Mouse (Mus musculus): ENCODE measurements around the gene Slc38a2. TPM values are rescaled to one million over a fixed set of nuclear protein-coding genes. Genes with fewer than 3 reads are reported as not detected.

Gene Slc38a2
- total RNA-seq (2017) = 136 and 139 TPM in 2 replicates

DNA sequence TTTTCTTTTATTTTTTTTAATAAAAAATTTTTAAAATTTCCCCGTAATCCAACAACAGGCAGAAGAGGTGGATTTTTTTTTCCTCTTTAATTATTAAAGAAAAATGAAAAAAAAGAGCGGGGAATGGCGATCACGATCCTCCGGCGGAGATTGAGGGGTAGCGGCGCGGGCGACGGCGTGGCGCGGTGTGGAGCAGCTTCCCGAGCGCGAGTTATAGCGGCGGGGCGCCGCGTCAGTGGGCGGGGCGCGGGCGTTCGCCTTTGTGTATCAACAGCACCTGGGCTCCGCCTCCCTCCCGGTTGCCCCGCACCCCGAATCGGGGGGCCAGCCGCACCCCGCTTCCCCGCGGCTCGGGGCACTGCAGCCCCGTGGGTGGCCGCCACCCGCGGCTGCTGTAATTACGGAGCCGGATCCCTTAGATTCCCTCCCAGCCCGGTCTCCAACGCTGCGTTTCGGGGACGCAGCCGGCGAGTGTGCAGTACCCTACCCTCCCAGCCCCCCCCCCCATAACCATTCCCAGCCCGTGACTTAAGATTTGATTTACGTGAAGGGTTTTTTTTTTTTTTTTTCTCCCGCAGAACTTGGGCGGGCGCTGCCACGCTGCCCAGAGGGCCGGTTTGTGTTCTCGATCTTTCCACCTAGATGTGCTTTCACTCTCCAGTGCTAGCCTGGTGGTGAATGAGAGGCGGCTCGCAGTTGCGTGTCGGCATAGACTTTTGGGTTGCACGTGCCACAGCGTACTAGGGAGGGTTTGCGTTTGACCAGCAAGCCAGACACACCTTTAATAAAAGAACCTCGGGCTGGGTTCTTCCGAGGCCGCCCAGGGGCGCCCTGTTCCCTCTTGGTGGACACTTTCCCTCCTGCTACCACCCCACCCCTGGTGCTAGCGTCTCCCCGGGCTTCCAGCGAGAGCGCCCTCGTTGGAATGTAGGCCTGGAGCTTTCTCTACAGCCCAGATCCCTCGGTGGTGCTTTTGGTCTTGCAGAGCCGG, at the start of gene Slc38a2:
TSS of gene Slc38a2 (minus strand) at position 210 of the 991 bp plus-strand sequence.
- ATAC-seq (ENCODE audit: extremely low read depth, insufficient number of reproducible peaks, low FRiP score, poor library complexity, severe bottlenecking) = peak; percentile 61

DNA sequence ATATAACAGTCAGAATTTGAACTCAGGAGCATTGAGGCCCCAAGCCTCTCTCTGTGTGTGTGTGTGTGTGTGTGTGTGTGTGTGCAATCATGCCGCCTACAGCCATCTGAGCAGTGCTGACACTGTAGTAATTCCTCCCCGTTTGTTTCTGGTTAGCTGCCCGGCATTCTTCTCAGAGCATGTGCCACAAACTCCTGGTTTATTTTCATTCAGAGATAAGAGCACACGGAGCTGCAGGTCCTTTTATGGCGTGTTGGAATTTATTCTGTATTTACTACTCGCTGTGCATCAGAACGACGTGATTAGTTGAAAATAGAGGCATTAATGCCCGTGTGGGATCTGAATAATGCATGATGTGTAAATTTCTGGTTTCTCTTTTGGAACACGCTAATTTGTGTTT, 49.6 kb upstream of the Slc38a2 start:
- ATAC-seq (ENCODE audit: extremely low read depth, insufficient number of reproducible peaks, low FRiP score, poor library complexity, severe bottlenecking) = no peak

DNA sequence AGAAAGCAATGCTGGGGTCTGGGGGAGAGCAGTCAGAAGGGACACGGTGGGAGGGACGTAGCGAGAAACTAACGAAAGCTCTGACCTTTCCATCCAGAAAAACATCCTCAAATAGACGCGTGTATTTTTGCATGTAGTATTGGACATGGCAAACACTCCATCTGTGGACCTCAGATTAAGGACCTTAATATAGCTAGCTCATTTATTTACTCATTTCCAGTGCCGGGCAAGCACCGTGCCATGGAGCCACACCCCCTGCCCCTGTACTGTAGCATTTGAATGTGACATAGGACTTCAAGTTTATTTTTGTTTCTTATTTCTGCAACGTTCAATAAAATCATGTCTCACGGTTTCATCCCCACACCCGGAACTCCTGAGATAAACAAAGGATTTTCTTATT, 48.0 kb upstream of the Slc38a2 start:
- no peak for ATAC-seq (ENCODE audit: extremely low read depth, insufficient number of reproducible peaks, low FRiP score, poor library complexity, severe bottlenecking)

DNA sequence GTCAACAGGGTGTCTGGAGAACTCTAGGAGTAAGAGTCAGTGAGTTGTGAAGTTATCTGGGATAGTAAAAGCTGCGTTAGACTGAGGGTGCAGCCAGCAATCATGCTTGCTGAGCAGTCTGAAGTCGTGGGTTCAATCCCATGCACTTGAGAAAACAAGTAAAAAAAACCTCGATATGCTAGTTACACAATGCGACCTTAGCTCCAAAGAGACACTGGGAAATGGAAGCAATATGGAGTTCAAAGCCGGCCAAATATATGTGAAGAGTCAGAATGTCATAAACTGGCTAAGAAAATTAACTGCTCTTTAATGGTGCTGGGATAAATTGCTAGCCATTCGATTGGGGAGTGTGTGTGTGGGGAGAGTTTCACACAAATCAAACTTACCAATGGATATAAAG, 47.5 kb upstream of the Slc38a2 start:
- no peak for ATAC-seq (ENCODE audit: extremely low read depth, insufficient number of reproducible peaks, low FRiP score, poor library complexity, severe bottlenecking)

DNA sequence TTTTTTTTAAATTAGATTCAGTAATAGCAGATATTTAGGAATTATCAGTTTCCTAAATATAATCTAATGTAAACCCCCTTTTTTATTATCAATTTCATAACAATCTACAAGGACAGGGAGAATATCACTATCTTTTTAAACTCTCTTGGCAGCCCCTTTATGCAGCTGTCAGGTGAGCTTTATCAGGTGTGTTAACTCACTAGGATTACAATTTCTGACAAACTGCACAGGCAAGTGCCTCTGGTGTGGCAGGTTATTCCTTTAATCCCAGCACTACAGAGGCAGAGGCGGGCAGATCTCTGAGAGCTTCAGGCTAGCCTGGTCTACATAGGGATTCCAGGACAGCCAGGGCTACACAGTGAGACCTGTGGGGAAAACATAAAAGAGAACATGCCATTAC, 45.8 kb upstream of the Slc38a2 start:
- no peak for ATAC-seq (ENCODE audit: extremely low read depth, insufficient number of reproducible peaks, low FRiP score, poor library complexity, severe bottlenecking)

DNA sequence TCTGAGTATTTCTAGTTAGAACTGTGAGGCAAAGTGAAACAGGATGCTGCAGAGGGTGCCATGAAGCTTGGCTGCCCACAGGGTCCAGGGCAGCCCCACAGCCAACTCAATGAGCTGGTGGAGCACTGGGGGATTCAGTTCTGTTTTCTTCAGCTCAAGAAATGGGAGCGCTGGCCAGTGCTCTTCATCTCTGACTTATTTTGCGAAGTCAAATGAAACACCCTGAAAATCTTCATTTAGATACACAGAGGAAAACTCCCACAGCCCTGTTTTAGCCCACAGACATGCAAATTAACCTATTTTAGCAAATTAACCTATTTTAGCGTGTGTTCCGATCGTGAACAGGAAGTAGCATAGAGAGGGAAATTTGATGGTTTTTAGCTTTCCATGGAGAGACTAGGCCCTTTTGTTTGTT, 45.4 kb upstream of the Slc38a2 start:
- ATAC-seq (ENCODE audit: extremely low read depth, insufficient number of reproducible peaks, low FRiP score, poor library complexity, severe bottlenecking) = peak; percentile 82

DNA sequence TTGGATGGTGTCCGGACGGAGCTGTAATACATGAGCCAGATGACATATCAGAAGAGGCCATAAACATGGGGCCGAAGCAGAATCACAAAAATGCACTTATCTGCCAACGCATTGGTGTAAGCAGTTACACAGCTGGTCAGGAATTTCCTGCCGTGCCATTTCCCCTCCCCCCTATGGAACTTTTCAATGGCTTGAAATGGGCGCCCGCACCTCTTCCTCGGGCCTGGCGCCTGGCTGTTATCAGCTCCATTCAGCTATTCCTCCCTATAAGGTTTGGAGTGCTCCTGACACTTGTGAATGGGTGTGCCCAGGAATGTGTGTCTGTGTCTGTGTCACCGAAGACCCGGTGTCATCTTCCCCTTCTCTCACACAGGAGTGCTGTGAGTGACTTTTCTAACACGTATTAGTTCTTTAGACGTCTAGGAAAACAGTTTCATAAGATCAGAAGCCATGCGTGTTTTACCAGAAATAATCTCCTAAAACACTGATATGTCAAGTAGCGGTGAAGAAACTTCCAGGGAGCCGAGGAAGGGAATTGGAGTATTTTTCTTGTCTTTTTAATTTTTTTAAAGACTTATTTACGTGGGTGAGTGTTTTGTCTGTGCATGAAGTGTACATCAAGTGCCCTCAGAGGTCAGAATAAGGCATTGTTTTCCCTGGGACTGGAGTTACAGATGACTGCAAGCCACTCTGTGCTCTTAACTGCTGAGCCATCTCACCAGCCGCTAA, 44.8 kb upstream of the Slc38a2 start:
- no peak for ATAC-seq (ENCODE audit: extremely low read depth, insufficient number of reproducible peaks, low FRiP score, poor library complexity, severe bottlenecking)

DNA sequence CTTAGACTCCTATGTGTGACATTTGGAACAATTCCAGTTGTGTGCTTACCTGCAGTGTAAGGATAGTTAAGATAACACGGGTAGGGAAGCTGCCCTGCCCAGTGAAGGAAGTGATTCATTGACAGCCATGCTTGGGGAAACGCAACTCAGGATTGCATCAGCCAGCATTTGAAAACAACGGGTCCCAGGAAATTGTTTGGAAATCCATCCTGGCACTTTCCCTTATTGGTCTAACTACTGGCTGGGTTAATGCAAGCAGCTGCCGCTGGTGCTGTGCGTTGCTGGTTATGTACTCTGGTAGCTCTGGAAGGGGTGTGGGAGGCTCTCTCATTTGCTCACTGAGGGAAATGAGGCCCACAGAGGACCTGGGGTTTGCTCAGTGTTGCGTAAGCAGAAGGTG, 43.7 kb upstream of the Slc38a2 start:
- peak; percentile 27; the same call in 1 of the 2 replicates for ATAC-seq (ENCODE audit: extremely low read depth, insufficient number of reproducible peaks, low FRiP score, poor library complexity, severe bottlenecking)

DNA sequence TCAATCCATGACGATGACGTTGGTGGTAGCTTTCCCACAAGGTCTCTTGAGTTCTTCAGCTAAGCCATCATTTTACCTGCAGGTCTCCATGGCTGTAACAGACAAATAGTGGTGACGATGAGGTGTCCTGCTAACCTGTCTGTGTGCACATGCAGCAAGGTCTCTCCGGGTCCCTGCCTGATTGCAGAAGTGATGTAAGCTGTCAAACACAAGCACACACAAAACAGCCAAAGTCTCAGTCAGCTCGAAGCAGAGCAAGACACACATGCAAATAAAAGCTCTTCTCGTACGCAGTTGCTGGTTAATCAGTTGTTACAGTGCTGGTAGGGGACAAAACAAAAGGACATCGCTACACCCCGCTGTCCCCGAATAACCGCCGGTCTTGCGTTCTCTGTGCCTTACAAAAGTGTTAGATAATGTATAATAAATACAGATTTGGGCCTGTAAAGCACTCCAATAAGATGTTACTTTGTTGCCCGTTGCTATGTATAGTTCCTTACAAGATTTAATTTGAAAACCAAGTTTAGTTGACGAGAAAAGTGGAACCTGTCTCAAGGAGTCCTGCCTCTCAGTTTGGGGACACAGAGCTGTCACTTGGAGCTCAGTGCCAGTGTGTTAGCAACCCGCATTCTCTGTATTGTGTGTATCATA, 43.2 kb upstream of the Slc38a2 start:
- ATAC-seq (ENCODE audit: extremely low read depth, insufficient number of reproducible peaks, low FRiP score, poor library complexity, severe bottlenecking) = no peak

DNA sequence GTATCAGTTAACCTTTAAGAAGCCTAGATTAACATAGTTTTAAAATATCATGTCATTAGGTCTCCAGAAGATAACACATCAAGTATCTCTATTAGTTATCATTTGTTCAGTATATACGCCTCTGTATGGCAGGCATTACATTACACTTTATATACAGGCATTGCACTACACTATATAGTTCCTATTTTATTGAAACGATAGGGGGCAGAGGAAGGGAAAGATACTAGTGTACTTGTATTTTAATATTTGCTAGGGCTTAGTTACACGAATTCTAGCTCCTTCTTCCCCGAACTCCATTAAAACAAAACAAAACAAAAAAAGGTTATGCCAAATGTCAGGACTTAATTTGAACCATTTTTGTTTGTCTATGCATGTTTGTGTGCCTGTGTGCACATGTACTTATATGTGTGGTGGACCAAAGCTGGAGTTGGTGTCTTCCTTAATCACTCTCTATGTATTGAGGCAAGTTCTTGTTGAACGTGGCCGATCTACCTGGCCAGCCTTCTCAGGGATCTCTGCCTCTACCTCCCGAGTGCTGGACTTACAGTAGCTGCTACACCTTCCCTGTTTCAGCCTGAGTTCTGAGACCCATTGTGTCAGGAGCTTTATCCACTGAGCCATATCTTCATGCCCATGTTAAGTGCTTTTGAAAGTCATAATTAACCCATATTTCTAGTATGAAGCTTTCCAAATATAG, 41.5 kb upstream of the Slc38a2 start:
- ATAC-seq (ENCODE audit: extremely low read depth, insufficient number of reproducible peaks, low FRiP score, poor library complexity, severe bottlenecking) = no peak

DNA sequence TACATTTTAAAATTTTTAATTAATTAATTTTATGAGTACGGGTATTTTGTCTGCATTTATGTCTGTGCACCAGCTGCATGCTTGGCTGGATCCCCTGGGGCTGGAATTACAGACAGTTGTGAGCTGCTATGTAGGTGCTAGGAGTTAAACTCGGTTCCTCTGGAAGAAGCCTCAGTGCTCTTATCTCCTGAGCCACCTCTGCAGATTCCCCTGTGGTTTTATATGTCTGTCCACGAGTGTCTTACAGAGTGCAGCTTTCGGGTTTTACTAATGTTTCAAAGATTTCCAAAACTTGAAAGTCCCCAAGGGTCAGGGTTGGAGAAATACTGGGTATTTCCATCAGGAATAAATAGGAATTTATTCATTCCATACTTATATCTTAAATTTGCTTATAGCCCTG, 40.6 kb upstream of the Slc38a2 start:
- no peak for ATAC-seq (ENCODE audit: extremely low read depth, insufficient number of reproducible peaks, low FRiP score, poor library complexity, severe bottlenecking)

DNA sequence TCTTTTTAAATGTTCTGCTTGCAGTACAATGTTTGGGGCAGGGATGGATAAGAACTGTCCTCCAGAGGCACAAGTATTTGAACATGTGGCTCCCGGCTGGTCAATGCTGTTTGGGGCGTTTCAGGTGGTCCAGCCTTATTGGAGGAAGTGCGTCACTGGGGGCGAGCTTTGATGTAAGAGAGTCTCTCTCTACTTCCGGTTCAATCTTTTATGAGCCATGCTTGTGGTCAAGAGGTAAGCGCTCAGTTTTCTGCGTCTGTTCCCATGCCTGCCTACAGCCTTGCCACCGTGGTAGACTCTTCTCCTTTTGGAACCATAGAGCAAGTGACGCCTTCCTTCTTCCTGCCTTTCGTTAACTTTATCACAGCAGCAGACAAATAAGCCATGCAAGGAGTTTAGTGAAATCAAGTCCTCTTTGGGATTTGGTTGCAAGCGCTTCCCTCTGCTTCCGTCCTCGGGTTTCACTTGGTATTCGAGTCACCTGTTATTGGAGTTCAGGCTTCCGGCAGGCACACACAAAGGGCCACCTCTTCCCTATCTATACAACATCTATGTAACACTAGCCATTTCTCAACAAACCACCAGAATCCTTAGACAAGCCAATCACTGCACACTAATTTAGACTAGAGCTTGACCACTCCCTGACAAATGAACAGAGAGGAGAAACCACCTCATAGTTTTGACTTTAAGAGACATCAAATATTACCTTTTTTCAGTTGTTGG, 37.3 kb upstream of the Slc38a2 start:
- peak; percentile 65 for ATAC-seq (ENCODE audit: extremely low read depth, insufficient number of reproducible peaks, low FRiP score, poor library complexity, severe bottlenecking)

DNA sequence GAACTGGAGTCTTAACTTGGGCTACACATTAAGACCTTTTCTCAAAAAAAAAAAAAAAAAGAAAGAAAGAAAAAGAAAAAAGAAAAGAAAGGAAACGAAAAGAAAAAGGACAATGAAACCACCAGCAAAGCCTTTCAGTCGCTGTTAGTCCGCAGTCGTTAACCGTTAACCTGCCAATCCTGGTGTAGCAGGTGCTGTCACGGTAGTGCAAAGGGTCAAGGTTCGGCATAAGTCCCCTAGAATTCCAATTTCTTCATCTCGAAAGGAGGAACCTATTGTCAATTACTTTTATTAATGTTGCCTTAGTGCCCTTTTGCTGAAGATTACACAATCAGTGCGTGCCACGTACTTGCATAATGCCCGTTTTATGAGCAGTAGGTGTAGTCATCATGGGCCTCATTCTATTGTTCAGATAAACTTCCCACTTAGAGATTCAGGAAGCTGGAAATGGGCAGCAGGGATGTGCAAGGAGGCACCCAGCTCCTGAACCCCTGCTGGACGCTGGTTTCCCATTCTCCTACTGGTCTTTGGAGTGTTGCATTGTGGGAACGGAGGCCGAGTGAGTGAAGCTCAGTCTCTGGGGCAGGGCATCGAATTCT, 36.1 kb upstream of the Slc38a2 start:
- peak; percentile 27 for ATAC-seq (ENCODE audit: extremely low read depth, insufficient number of reproducible peaks, low FRiP score, poor library complexity, severe bottlenecking)

DNA sequence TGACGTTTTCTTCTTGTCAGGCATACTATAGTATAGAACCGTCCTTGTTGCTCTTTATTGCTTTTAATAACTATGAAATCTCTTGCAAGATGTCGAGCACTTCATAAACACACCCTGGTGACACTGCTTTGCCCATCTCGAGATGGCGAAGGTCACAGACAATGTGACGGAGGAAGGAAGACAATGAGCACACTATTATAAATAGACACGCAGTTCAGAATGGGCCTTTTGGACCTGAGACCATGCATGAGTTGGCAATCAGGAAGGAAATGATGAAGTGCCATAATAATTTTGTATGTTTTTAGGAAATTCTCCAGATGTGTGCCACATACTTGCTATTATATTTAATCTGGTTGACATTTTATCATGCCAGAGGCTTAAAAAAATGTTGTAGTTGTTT, 34.9 kb upstream of the Slc38a2 start:
- no peak for ATAC-seq (ENCODE audit: extremely low read depth, insufficient number of reproducible peaks, low FRiP score, poor library complexity, severe bottlenecking)

DNA sequence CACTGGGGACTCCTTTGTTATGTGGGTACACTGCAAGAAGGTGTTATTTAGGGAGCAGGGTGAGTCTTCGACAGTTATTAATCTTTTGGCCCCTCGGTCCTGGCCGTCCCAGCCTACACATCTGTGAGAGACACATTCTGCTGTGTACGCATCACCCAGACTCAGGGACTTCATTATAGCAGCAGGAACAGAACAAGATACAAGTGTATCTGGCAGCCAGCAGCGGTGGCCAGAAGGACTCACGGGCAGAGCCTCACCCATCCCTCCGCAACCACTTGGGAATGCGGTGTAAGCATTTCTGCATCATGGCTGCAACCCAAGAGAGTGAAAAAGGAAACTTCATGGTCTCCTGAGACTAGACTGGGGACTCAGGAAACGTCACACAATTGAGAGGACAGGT, 30.9 kb upstream of the Slc38a2 start:
- no peak for ATAC-seq (ENCODE audit: extremely low read depth, insufficient number of reproducible peaks, low FRiP score, poor library complexity, severe bottlenecking)

DNA sequence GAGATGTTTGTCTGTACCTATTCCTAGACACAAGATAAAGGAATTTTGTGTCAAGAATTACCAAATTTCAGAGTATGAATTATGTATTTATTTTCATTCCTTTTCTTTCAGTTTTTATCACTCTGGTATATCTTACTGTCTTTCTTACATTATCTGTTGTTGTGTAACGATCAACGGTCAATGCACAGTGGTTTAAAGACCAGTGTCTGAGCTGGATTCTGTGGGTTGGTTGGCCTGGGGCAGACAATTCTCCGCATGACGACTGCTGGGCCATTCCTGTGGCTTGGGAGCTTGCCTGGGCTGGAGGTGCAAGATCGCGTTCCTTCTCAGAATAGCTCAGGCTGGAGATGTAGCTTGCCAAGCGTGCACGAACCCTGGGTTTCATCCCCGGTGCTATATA, 30.3 kb upstream of the Slc38a2 start:
- ATAC-seq (ENCODE audit: extremely low read depth, insufficient number of reproducible peaks, low FRiP score, poor library complexity, severe bottlenecking) = no peak

DNA sequence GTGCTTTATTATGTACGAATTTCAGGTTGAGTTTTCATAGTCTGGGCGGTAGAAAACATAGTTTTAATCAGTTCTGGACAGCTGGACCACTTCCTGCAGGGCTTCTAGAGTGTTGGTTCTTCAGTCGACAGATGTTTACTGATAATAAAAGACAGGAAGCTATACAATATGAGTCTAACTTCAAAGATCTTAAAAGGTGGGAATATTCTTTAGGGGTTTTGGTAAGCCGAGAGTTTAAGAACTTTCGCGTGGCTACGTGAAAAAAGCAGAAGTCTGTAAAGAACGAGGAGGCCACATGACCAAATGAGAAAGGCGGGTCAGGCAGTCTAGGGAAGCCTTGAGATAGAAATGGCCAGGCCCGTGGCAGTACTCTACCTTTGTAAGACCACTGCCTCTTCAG, 29.5 kb upstream of the Slc38a2 start:
- ATAC-seq (ENCODE audit: extremely low read depth, insufficient number of reproducible peaks, low FRiP score, poor library complexity, severe bottlenecking) = peak; percentile 52; the same call in 1 of the 2 replicates

DNA sequence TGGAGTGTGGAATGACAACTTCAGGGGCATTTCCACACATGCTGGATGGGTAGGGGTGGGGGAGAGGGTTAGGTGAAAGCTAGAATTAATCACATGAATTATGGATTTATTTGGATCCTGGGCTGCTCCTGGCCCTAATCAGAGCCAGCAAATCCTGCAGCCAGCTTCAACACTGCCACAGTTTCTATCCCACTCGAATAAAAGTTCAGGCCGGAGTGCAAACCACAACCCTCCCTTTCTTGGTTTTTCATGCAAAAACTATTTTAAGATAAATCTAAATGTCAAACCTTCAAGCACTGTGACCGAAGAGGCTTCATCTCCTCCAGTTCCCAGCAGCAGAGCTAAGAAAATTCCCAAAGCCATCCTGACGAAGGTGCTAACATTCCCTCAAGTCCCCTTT, 28.8 kb upstream of the Slc38a2 start:
- no peak for ATAC-seq (ENCODE audit: extremely low read depth, insufficient number of reproducible peaks, low FRiP score, poor library complexity, severe bottlenecking)

Measured in neutrophil, adult 5-6 weeks (primary cell).